Mouse (Mus musculus) neural tube, embryonic 11.5 days (tissue): ENCODE data around the gene Cab39. TPM values are rescaled to one million over a fixed set of nuclear protein-coding genes. Genes with fewer than 3 reads are reported as not detected.

Source experiments
- microRNA-seq: library from miRNA; unstranded; fragments of <30 nt; microRNA quantifications from one replicate; pipeline ENCODE4, GENCODE M21; 2016
- polyA plus RNA-seq: library from polyadenylated mRNA; unstranded; fragments of >200 nt; fragmentation: Nextera tagmentation; extraction: Ambion mirVana; gene quantifications from 2 replicates; pipeline ENCODE4 v1.2.1, GENCODE M21; 2014

Gene Cab39
- polyA plus RNA-seq, 1 experiment from 2014 or later: 70.5 TPM

Small RNAs within 50 kb of the gene (microRNA-seq; reads per million reads assigned to microRNA genes)
- gene Gm25472 (not detected), gene Mir8096 (not detected)

Other genes with a start within 250 kb of the Cab39 start
- gene G530012D18Rik, start 217.8 kb upstream of the Cab39 start, polyA plus RNA-seq: not detected in 2 replicates
- gene Sp110, start 194.6 kb upstream of the Cab39 start, polyA plus RNA-seq: 0.42 and 0.47 TPM in 2 replicates
- 0.76 and 1.3 TPM in 2 replicates for gene Sp140, start 193.1 kb upstream of the Cab39 start, polyA plus RNA-seq
- gene Sp100, start 143.5 kb upstream of the Cab39 start, polyA plus RNA-seq: 0.33 and 1.0 TPM in 2 replicates
- gene A630001G21Rik, start 14.8 kb upstream of the Cab39 start, polyA plus RNA-seq: 0.54 and 0.94 TPM in 2 replicates
- 70.6 and 72.3 TPM in 2 replicates for gene Itm2c, start 100.8 kb downstream of the Cab39 start, polyA plus RNA-seq
- 0.28 TPM in 1 of 2 replicates, not detected in the other for gene 4933407L21Rik, start 135.0 kb downstream of the Cab39 start, polyA plus RNA-seq
- gene Gpr55, start 167.6 kb downstream of the Cab39 start, polyA plus RNA-seq: not detected in 2 replicates
- gene Spata3, start 223.4 kb downstream of the Cab39 start, polyA plus RNA-seq: not detected in 2 replicates